Mouse (Mus musculus) thymus, adult 2 months (tissue): Measurements from ENCODE around the gene 2200002D01Rik. TPM values are rescaled to one million over a fixed set of nuclear protein-coding genes. Genes with fewer than 3 reads are reported as not detected.

ENCODE experiments used
- DNase-seq: peaks from one replicate; pipeline ENCODE4 v3.0.0; 2021
- H3K27ac ChIP-seq: fragments of 200-500 bp; 2 replicates; pipeline ENCODE4 v1.5.1; 2012; ENCODE audit warnings: low read length, control low read depth; ENCODE audit not compliant: control insufficient read depth, insufficient read depth
- H3K27me3 ChIP-seq: fragments of 200-500 bp; 2 replicates; pipeline ENCODE4 v1.6.1; 2012; ENCODE audit warnings: mild to moderate bottlenecking, low read length, moderate library complexity, mixed read lengths; ENCODE audit not compliant: control insufficient read depth, insufficient read depth
- H3K36me3 ChIP-seq: fragments of 200-500 bp; 2 replicates; pipeline ENCODE4 v1.6.1; 2012; ENCODE audit warnings: mild to moderate bottlenecking, low read length, moderate library complexity; ENCODE audit not compliant: control insufficient read depth, insufficient read depth
- H3K4me1 ChIP-seq: fragments of 200-500 bp; replicated peaks from 2 replicates; pipeline ENCODE4 v1.6.1; 2012; ENCODE audit warnings: low read length; ENCODE audit not compliant: control insufficient read depth, insufficient read depth
- H3K4me3 ChIP-seq: fragments of 200-500 bp; 2 replicates; pipeline ENCODE4 v1.5.1; 2012; ENCODE audit warnings: mild to moderate bottlenecking, low read length, control low read depth, moderate library complexity; ENCODE audit not compliant: control insufficient read depth, insufficient read depth
- CTCF ChIP-seq: fragments of 200-500 bp; IDR thresholded peaks from 2 replicates; pipeline ENCODE4 v1.5.1; 2012; ENCODE audit warnings: mild to moderate bottlenecking, control low read depth, low read length, moderate library complexity, borderline replicate concordance; ENCODE audit not compliant: control insufficient read depth, poor library complexity, insufficient read depth; ENCODE audit errors: extremely low read depth
- POLR2A ChIP-seq: fragments of 200-500 bp; IDR thresholded peaks from 2 replicates; pipeline ENCODE4 v1.6.1; 2012; ENCODE audit warnings: mild to moderate bottlenecking, low read length, control low read depth, moderate library complexity; ENCODE audit not compliant: control insufficient read depth, poor library complexity, insufficient read depth; ENCODE audit errors: extremely low read depth
- WGBS: fragments of 180-500 bp; shearing (Covaris S2); methylation state at CpG from one replicate; pipeline ENCODE4 v1.1.7; 2018; 5-methylcytosine and 5-hydroxymethylcytosine counted together
- polyA plus RNA-seq: library from polyadenylated mRNA; depleted of rRNA; stranded (reverse); fragments of >200 nt; gene quantifications from 2 replicates; pipeline ENCODE4 v1.2.3, GENCODE M21; 2012; rRNA removed

2200002D01Rik gene
- polyA plus RNA-seq: 3.6 and 3.7 TPM in 2 replicates

GRCm38 (mm10) chr7:29248261-29248841 is at the start of gene 2200002D01Rik:
TSS of gene 2200002D01Rik (minus strand) at chr7:29248466.
- H3K27ac ChIP-seq: peak within 1 kb of the TSS; percentile 28; the same call in 1 of the 2 replicates
- H3K4me3 ChIP-seq: peak within 1 kb of the TSS; percentile 46
- WGBS: 54% methylated on average over 20 of the region's 20 CpGs
- no peak for TF ChIP-seq CTCF
- TF ChIP-seq POLR2A: 0 out of 2 replicates have a peak, but pooled peaks have one; percentile 30
- DNase-seq: peak; percentile 50
- no peaks in the 10 kb centered on the region for H3K27me3 ChIP-seq
- no peaks in the 10 kb centered on the region for H3K36me3 ChIP-seq
- peaks cover 42% of the 10 kb centered on the region for H3K4me1 ChIP-seq

- H3K27me3 ChIP-seq: no peaks in the 10 kb centered on the region
- 22% methylated on average over 10 of the region's 10 CpGs for WGBS
- no peaks in the 10 kb centered on the region for H3K36me3 ChIP-seq
- peak; percentile 66 for DNase-seq
- H3K4me3 ChIP-seq: no peak overlapping the region
- H3K27ac ChIP-seq: no peak overlapping the region
- TF ChIP-seq CTCF (no peak), POLR2A (no peak)
- H3K4me1 ChIP-seq: peaks cover 4% of the 10 kb centered on the region; the same call in 1 of the 2 replicates
Measured at GRCm38 (mm10) chr7:29296998-29297397, 48.7 kb upstream of the 2200002D01Rik start.

GRCm38 (mm10) chr7:29295861-29296647 is 47.8 kb upstream of the 2200002D01Rik start:
- H3K27me3 ChIP-seq: no peaks in the 10 kb centered on the region
- no peaks in the 10 kb centered on the region for H3K36me3 ChIP-seq
- H3K27ac ChIP-seq: no peak overlapping the region
- peaks cover 4% of the 10 kb centered on the region; the same call in 1 of the 2 replicates for H3K4me1 ChIP-seq
- no peak overlapping the region for H3K4me3 ChIP-seq
- TF ChIP-seq POLR2A: no peak
- no peak for TF ChIP-seq CTCF
- 87% methylated on average over 24 of the region's 24 CpGs for WGBS
- DNase-seq: no peak

- TF ChIP-seq CTCF (no peak), POLR2A (no peak)
- Histone ChIP-seq H3K4me3 (no peak overlapping the region), H3K4me1 (peaks cover 7% of the 10 kb centered on the region), H3K36me3 (no peaks in the 10 kb centered on the region), H3K27ac (no peak overlapping the region), H3K27me3 (no peaks in the 10 kb centered on the region)
- DNase-seq: no peak
- 55% methylated on average over 13 of the region's 13 CpGs for WGBS
Measured at GRCm38 (mm10) chr7:29294111-29294761, 46.0 kb upstream of the 2200002D01Rik start.

GRCm38 (mm10) chr7:29293131-29294065 is 45.1 kb upstream of the 2200002D01Rik start:
- WGBS: 90% methylated on average over 16 of the region's 19 CpGs
- Histone ChIP-seq H3K4me3 (no peak overlapping the region), H3K4me1 (peaks cover 13% of the 10 kb centered on the region), H3K27ac (no peak overlapping the region), H3K36me3 (no peaks in the 10 kb centered on the region), H3K27me3 (no peaks in the 10 kb centered on the region)
- DNase-seq: no peak
- TF ChIP-seq CTCF: no peak
- no peak for TF ChIP-seq POLR2A
